Mouse (Mus musculus): ENCODE measurements around the gene Olfr1029.
"Not testable (repeated sequence)": the region's sequence is repeated elsewhere in the genome, so short reads cannot be mapped to it uniquely, and the experiment has no call there.

Gene Olfr1029

GRCm38 (mm10) chr2:85973595-85973994 is at the start of gene Olfr1029:
Gene Olfr1029, plus strand, starts transcription at chr2:85973895.
- no peak for DNase-seq (ENCODE audit: low spot score)

GRCm38 (mm10) chr2:85950137-85950536 is 23.6 kb upstream of the Olfr1029 start, which contains the start of gene Olfr1028:
Gene Olfr1028, plus strand, starts transcription at chr2:85950437.
- no peak for DNase-seq (ENCODE audit: low spot score)

GRCm38 (mm10) chr2:85978976-85979375 is 5.3 kb downstream of the Olfr1029 start, which contains the start of gene Olfr1030:
Gene Olfr1030, plus strand, starts transcription at chr2:85979276.
- no peak for DNase-seq (ENCODE audit: low spot score)

GRCm38 (mm10) chr2:85990004-85990403 is 16.3 kb downstream of the Olfr1029 start, which contains the start of gene Olfr1031:
Gene Olfr1031, plus strand, starts transcription at chr2:85990304.
- DNase-seq (ENCODE audit: low spot score), result no peak

GRCm38 (mm10) chr2:86005240-86005639 is 31.5 kb downstream of the Olfr1029 start, which contains the start of gene Olfr1032:
Gene Olfr1032, plus strand, starts transcription at chr2:86005540.
- DNase-seq (ENCODE audit: low spot score), result no peak

- not testable (repeated sequence) for DNase-seq (ENCODE audit: low spot score)
Measured at GRCm38 (mm10) chr2:86020406-86020805, 46.7 kb downstream of the Olfr1029 start, which contains the start of gene Olfr1033. Gene Olfr1033, plus strand, starts transcription at chr2:86020633.

GRCm38 (mm10) chr2:86021518-86021917 is 47.8 kb downstream of the Olfr1029 start:
- DNase-seq (ENCODE audit: low spot score), result not testable (repeated sequence)
